Mouse (Mus musculus) limb, embryonic 14.5 days (tissue): ENCODE results near the gene Trove2. TPM values are rescaled to one million over a fixed set of nuclear protein-coding genes. Genes with fewer than 3 reads are reported as not detected.

ENCODE experiments used
- ATAC-seq: fragments of 200-750 bp; cut with Nextera tagmentation; 2 replicates; pipeline ENCODE4 v1.8.0; 2017; ENCODE audit warnings: low read depth, moderate number of reproducible peaks, moderate TSS enrichment; ENCODE audit not compliant: low FRiP score
- DNase-seq: peaks from one replicate; pipeline ENCODE4 v3.0.0-alpha.2; 2015; ENCODE audit warnings: low spot score
- H3K27ac ChIP-seq: fragments of 300-500 bp; sonication (generic); replicated peaks from 2 replicates; pipeline ENCODE4 v1.5.1; 2014; ENCODE audit warnings: low read depth, mild to moderate bottlenecking, low read length, moderate library complexity, mixed read lengths
- H3K27me3 ChIP-seq: fragments of 300-500 bp; sonication (generic); 2 replicates; pipeline ENCODE4 v1.6.1; 2014; ENCODE audit warnings: low read length, mixed read lengths; ENCODE audit not compliant: control insufficient read depth, insufficient read depth
- H3K36me3 ChIP-seq: fragments of 300-500 bp; sonication (generic); 2 replicates; pipeline ENCODE4 v1.6.1; 2014; ENCODE audit warnings: mild to moderate bottlenecking, low read length, moderate library complexity, mixed read lengths; ENCODE audit not compliant: control insufficient read depth, insufficient read depth
- H3K4me1 ChIP-seq: fragments of 300-500 bp; sonication (generic); 2 replicates; pipeline ENCODE4 v1.6.1; 2014; ENCODE audit warnings: antibody characterized with exemption, low read length, mixed read lengths; ENCODE audit not compliant: control insufficient read depth, insufficient read depth
- H3K4me2 ChIP-seq: fragments of 300-500 bp; sonication (generic); replicated peaks from 2 replicates; pipeline ENCODE4 v1.6.1; 2014; ENCODE audit warnings: low read depth, mild to moderate bottlenecking, low read length, moderate library complexity; ENCODE audit not compliant: severe bottlenecking
- H3K4me3 ChIP-seq: fragments of 300-500 bp; sonication (generic); replicated peaks from 2 replicates; pipeline ENCODE4 v1.5.1; 2014; ENCODE audit warnings: low read length
- H3K9ac ChIP-seq: fragments of 300-500 bp; sonication (generic); 2 replicates; pipeline ENCODE4 v1.6.1; 2014; ENCODE audit warnings: mild to moderate bottlenecking, low read depth, low read length, moderate library complexity; ENCODE audit not compliant: severe bottlenecking
- H3K9me3 ChIP-seq: fragments of 300-500 bp; sonication (generic); 2 replicates; pipeline ENCODE4 v1.6.1; 2016; ENCODE audit warnings: low read length; ENCODE audit not compliant: control insufficient read depth
- POLR2A ChIP-seq: fragments of 200-500 bp; IDR thresholded peaks from 2 replicates; pipeline ENCODE4 v1.8.0; 2012; ENCODE audit warnings: inconsistent platforms, mild to moderate bottlenecking, moderate library complexity, borderline replicate concordance; ENCODE audit not compliant: insufficient read depth, insufficient read length; ENCODE audit errors: extremely low read depth
- WGBS: fragments of 180-500 bp; shearing (Covaris S2); extraction: QIAGEN DNeasy Blood & Tissue Kit; methylation state at CpG from one replicate; pipeline ENCODE4 v1.1.7; 2014; 5-methylcytosine and 5-hydroxymethylcytosine counted together
- polyA plus RNA-seq, 2 experiments: library from polyadenylated mRNA; depleted of rRNA in 1 of 2; stranded (reverse) in 1 of 2; unstranded in 1 of 2; fragments of >200 nt; fragmentation: Nextera tagmentation in 1 of 2; extraction: Ambion mirVana in 1 of 2; gene quantifications; 2 replicates each; pipeline versions ENCODE4 v1.2.1 to v1.2.3; 2012 to 2014

The Trove2 gene
- polyA plus RNA-seq, 2 experiments = 7.1 to 18.7 TPM

- H3K27me3 ChIP-seq = no peaks in the 10 kb centered on the region
- no peak overlapping the region for H3K4me3 ChIP-seq
- WGBS = 73% methylated on average over 6 of the region's 6 CpGs
- no peak for TF ChIP-seq POLR2A
- H3K36me3 ChIP-seq = no peaks in the 10 kb centered on the region
- no peaks in the 10 kb centered on the region for H3K9me3 ChIP-seq
- H3K9ac ChIP-seq = no peak overlapping the region
- H3K27ac ChIP-seq = no peak overlapping the region
- DNase-seq (no peak), ATAC-seq (no peak)
- H3K4me1 ChIP-seq = no peaks in the 10 kb centered on the region
- no peak overlapping the region for H3K4me2 ChIP-seq
These were observed 68.5 kb downstream of the Trove2 start for GRCm38 (mm10) chr1:143708361-143708760.

- WGBS = 73% methylated on average over 4 of the region's 4 CpGs
- Histone ChIP-seq H3K36me3 (no peaks in the 10 kb centered on the region), H3K9ac (no peak overlapping the region), H3K4me1 (no peaks in the 10 kb centered on the region), H3K4me3 (no peak overlapping the region), H3K27ac (no peak overlapping the region), H3K27me3 (no peaks in the 10 kb centered on the region), H3K4me2 (no peak overlapping the region), H3K9me3 (no peaks in the 10 kb centered on the region)
- ATAC-seq (no peak), DNase-seq (no peak)
- no peak for TF ChIP-seq POLR2A
These were observed 69.9 kb downstream of the Trove2 start for GRCm38 (mm10) chr1:143707006-143707405.

GRCm38 (mm10) chr1:143702741-143703262, 74.1 kb downstream of the Trove2 start, which contains the start of gene Cdc73:
TSS of gene Cdc73 (minus strand) at chr1:143702893.
- peak; percentile 87 for DNase-seq
- Histone ChIP-seq H3K27me3 (no peaks in the 10 kb centered on the region), H3K27ac (peak within 1 kb of the TSS; percentile 91), H3K4me3 (peak within 1 kb of the TSS; percentile 86), H3K9me3 (no peaks in the 10 kb centered on the region), H3K36me3 (0 out of 2 replicates have a peak, but pooled peaks cover 3% of the 10 kb centered on the region), H3K4me1 (peaks cover 5% of the 10 kb centered on the region; the same call in 1 of the 2 replicates), H3K9ac (peak within 1 kb of the TSS; percentile 91), H3K4me2 (peak within 1 kb of the TSS; percentile 46)
- WGBS = 0% methylated on average over 40 of the region's 74 CpGs
- ATAC-seq = peak; percentile 99
- 0 out of 2 replicates have a peak, but pooled peaks have one; percentile 47 for TF ChIP-seq POLR2A

- Histone ChIP-seq H3K4me2 (peak overlapping the region; percentile 46), H3K9ac (peak overlapping the region; percentile 91), H3K4me3 (peak overlapping the region; percentile 86), H3K27me3 (no peaks in the 10 kb centered on the region), H3K9me3 (no peaks in the 10 kb centered on the region), H3K4me1 (peaks cover 5% of the 10 kb centered on the region; the same call in 1 of the 2 replicates), H3K27ac (peak overlapping the region; percentile 91), H3K36me3 (peaks cover 3% of the 10 kb centered on the region; the same call in 1 of the 2 replicates)
- ATAC-seq (peak; percentile 68), DNase-seq (peak; percentile 32)
- TF ChIP-seq POLR2A = no peak
- 0% methylated on average over 40 of the region's 48 CpGs for WGBS
These were observed 74.6 kb downstream of the Trove2 start for GRCm38 (mm10) chr1:143702141-143702740.

- peak overlapping the region; percentile 91 for H3K27ac ChIP-seq
- DNase-seq (no peak), ATAC-seq (no peak)
- no peak for TF ChIP-seq POLR2A
- H3K36me3 ChIP-seq = peaks cover 7% of the 10 kb centered on the region; the same call in 1 of the 2 replicates
- H3K4me3 ChIP-seq = peak overlapping the region; percentile 86
- no peaks in the 10 kb centered on the region for H3K9me3 ChIP-seq
- peak overlapping the region; percentile 46 for H3K4me2 ChIP-seq
- H3K27me3 ChIP-seq = no peaks in the 10 kb centered on the region
- peaks cover 5% of the 10 kb centered on the region; the same call in 1 of the 2 replicates for H3K4me1 ChIP-seq
- under 1% methylated on average over 13 of the region's 13 CpGs for WGBS
- peak overlapping the region; percentile 91 for H3K9ac ChIP-seq
These were observed 75.1 kb downstream of the Trove2 start for GRCm38 (mm10) chr1:143701736-143702135.

Other genes with a start within 250 kb of the Trove2 start
- 0.58 and 0.63 TPM in 2 replicates for gene B3galt2, start 136.4 kb downstream of the Trove2 start, polyA plus RNA-seq (2012; rRNA removed)
- 1.5 and 2.0 TPM in 2 replicates for gene B3galt2, start 136.4 kb downstream of the Trove2 start, polyA plus RNA-seq (2014; fragmentation: Nextera tagmentation; extraction: Ambion mirVana)
- 14.6 and 22.2 TPM in 2 replicates for gene Cdc73, start 74.2 kb downstream of the Trove2 start, polyA plus RNA-seq (2012; rRNA removed)
- 21.8 and 23.1 TPM in 2 replicates for gene Cdc73, start 74.2 kb downstream of the Trove2 start, polyA plus RNA-seq (2014; fragmentation: Nextera tagmentation; extraction: Ambion mirVana)
- gene Glrx2, start 60.7 kb downstream of the Trove2 start, polyA plus RNA-seq (2012; rRNA removed) = 48.1 and 65.8 TPM in 2 replicates
- 74.4 and 77.4 TPM in 2 replicates for gene Glrx2, start 60.7 kb downstream of the Trove2 start, polyA plus RNA-seq (2014; fragmentation: Nextera tagmentation; extraction: Ambion mirVana)
- gene Uchl5, start 204 bp upstream of the Trove2 start, polyA plus RNA-seq (2012; rRNA removed) = 11.8 and 19.9 TPM in 2 replicates
- gene Uchl5, start 204 bp upstream of the Trove2 start, polyA plus RNA-seq (2014; fragmentation: Nextera tagmentation; extraction: Ambion mirVana) = 57.5 and 63.8 TPM in 2 replicates
- 16.5 and 24.3 TPM in 2 replicates for gene Rgs2, start 227.1 kb upstream of the Trove2 start, polyA plus RNA-seq (2012; rRNA removed)
- 48.2 and 51.0 TPM in 2 replicates for gene Rgs2, start 227.1 kb upstream of the Trove2 start, polyA plus RNA-seq (2014; fragmentation: Nextera tagmentation; extraction: Ambion mirVana)